Mouse (Mus musculus): Measurements from ENCODE around the gene Psg28. TPM values are rescaled to one million over a fixed set of nuclear protein-coding genes. Genes with fewer than 3 reads are reported as not detected.
"Not testable (repeated sequence)": the region's sequence is repeated elsewhere in the genome, so short reads cannot be mapped to it uniquely, and the experiment has no call there.

Psg28 gene
- polyA plus RNA-seq (2012; ENCODE audit: insufficient read depth, insufficient read length, missing spikeins) = 0.41 TPM in 1 of 2 replicates, not detected in the other

DNA sequence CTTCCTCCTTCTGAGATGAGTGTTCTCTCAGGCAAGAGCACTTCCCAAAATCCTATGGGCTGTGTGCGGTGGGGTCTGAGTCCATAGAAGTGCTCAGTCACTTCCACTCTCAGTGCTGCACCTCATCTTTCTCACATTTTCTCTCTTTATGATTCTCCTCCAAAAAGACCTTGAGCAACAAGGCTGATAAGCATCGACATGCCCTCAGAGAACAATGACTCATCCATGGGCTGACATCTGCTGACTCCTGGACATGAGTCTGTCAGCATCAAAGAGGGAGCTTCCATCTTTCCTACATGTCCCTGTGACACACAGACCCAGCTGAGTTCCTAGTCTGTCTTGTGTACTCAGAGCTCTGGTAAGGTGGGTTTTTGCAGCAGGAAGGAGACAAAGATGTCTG is at the start of gene Psg28:
TSS of gene Psg28 (minus strand) at position 101 of the 400 bp plus-strand sequence.
- not testable (repeated sequence) for H3K4me3 ChIP-seq (ENCODE audit: insufficient read depth, low read length); H3K4me1 ChIP-seq (ENCODE audit: control insufficient read depth, insufficient read depth, low read length); H3K27ac ChIP-seq (ENCODE audit: insufficient read depth, low read depth, low read length)

DNA sequence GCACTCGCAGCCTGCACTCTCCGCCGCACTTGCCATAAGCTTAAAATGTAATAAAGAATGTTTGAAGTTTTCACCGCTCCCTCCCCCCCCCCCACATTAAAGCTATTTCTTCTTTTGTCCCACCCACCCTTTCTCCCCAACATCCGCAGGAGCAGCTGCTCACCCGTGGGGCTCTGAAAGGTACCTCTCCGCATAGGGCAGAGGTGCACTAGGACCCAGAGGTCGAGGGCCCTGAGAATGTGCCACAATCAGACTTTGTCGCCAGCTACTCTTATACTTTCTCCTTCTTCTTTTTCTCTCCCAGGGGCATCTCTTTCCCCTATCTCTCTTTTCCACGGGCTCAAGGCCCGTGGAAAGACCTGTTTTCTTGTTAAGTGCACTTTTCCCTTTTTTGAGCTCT is 28.4 kb downstream of the Psg28 start:
- no peak overlapping the region for H3K27ac ChIP-seq (ENCODE audit: insufficient read depth, low read depth, low read length)
- TF ChIP-seq POLR2A (IDR thresholded peaks at IDR 0.05; ENCODE audit: borderline replicate concordance, low read depth, low read length) = no peak
- no peak for TF ChIP-seq CTCF (IDR thresholded peaks at IDR 0.05; ENCODE audit: low read depth, low read length)
- no peaks in the 10 kb centered on the region for H3K4me1 ChIP-seq (ENCODE audit: control insufficient read depth, insufficient read depth, low read length)
- no peak overlapping the region for H3K4me3 ChIP-seq (ENCODE audit: insufficient read depth, low read length)

DNA sequence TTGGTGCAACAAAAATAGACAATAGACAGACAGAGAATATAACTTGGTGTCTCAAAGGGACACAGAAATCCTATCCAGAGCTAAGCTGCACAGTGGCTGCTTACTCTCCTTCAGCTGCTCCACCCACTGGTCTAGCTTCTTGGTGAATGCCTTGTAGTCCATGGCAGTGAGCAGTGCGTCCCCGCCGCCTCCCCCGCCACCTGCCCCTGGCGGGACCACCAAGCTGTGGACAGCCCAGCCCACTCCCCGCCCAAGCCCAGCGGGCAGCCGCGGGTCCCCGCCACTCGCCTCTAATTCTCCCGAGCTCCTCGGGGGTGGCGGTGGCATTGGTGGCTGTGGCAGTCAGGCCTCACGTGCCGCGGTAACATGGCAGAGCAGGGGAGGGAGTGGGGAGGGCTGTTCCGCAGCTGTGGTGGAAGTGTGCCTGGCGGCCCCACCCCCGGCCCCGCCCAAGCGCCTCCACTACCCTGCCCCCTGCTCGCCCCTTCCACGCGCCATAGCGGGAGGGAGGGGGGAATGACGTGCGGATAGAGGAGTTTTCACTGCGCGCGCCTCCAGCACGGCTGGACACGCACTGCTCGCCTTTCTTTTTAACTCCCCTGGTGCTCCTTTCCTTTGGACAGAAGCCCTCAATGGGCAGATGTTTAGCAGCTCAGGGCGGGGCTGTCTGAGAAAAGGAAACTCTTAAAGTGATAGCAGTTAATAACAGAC is 29.2 kb downstream of the Psg28 start:
- no peaks in the 10 kb centered on the region for H3K4me1 ChIP-seq (ENCODE audit: control insufficient read depth, insufficient read depth, low read length)
- no peak for TF ChIP-seq POLR2A (IDR thresholded peaks at IDR 0.05; ENCODE audit: borderline replicate concordance, low read depth, low read length)
- TF ChIP-seq CTCF (IDR thresholded peaks at IDR 0.05; ENCODE audit: low read depth, low read length) = no peak
- H3K27ac ChIP-seq (ENCODE audit: insufficient read depth, low read depth, low read length) = no peak overlapping the region
- no peak overlapping the region for H3K4me3 ChIP-seq (ENCODE audit: insufficient read depth, low read length)

DNA sequence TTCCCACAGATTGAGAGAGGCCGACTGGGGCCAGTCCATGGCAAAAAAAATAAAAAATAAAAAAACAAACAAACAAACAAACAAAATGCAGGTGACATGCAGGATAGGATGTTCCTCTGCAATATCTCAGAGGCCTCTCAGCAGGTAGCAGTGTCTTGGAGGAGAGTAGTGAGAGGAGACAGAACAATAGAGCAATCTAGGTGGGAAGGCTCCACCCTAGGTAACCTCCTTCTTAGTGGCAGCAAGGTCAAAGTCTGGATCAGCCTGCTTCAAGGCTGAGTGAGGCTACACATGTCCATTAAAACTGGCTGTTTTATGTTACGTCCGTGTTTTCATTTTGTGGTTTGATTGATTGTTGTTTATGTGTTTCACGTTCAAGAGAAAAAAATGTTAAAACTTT is 40.4 kb downstream of the Psg28 start:
- H3K27ac ChIP-seq (ENCODE audit: insufficient read depth, low read depth, low read length); H3K4me1 ChIP-seq (ENCODE audit: control insufficient read depth, insufficient read depth, low read length); H3K4me3 ChIP-seq (ENCODE audit: insufficient read depth, low read length): not testable (repeated sequence)

DNA sequence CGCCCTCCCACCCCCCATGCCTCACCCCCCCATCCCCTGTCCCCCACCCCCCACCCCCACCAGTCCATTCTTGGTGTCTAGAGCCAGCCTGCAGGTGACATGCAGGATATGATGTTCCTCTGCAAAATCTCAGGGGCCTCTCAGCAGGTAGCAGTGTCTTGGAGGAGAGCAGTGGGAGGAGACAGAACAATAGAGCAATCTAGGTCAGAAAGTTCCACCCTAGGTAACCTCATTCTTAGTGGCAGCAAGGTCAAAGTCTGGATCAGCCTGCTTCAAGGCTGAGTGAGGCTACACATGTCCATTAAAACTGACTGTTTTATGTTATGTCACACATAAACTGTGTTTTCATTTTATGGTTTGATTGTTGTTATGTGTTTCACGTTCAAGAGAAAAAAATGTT is 53.5 kb downstream of the Psg28 start:
- Histone ChIP-seq H3K27ac (ENCODE audit: insufficient read depth, low read depth, low read length) (no peak overlapping the region), H3K4me3 (ENCODE audit: insufficient read depth, low read length) (no peak overlapping the region), H3K4me1 (ENCODE audit: control insufficient read depth, insufficient read depth, low read length) (no peaks in the 10 kb centered on the region)
- TF ChIP-seq POLR2A (IDR thresholded peaks at IDR 0.05; ENCODE audit: borderline replicate concordance, low read depth, low read length) (no peak), CTCF (IDR thresholded peaks at IDR 0.05; ENCODE audit: low read depth, low read length) (no peak)

Other genes with a start within 250 kb of the Psg28 start
- gene Mill1, start 186.7 kb downstream of the Psg28 start, polyA plus RNA-seq (2012; ENCODE audit: insufficient read depth, insufficient read length, missing spikeins) = not detected in 2 replicates
- gene Psg18, start 77.0 kb downstream of the Psg28 start, polyA plus RNA-seq (2012; ENCODE audit: insufficient read depth, insufficient read length, missing spikeins) = not detected in 2 replicates
- not detected in 2 replicates for gene Psg26, start 52.1 kb upstream of the Psg28 start, polyA plus RNA-seq (2012; ENCODE audit: insufficient read depth, insufficient read length, missing spikeins)
- gene Psg25, start 100.2 kb upstream of the Psg28 start, polyA plus RNA-seq (2012; ENCODE audit: insufficient read depth, insufficient read length, missing spikeins) = not detected in 2 replicates
- not detected in 2 replicates for gene Psg27, start 135.3 kb upstream of the Psg28 start, polyA plus RNA-seq (2012; ENCODE audit: insufficient read depth, insufficient read length, missing spikeins)
- gene Psg23, start 184.5 kb upstream of the Psg28 start, polyA plus RNA-seq (2012; ENCODE audit: insufficient read depth, insufficient read length, missing spikeins) = not detected in 2 replicates
- not detected in 2 replicates for gene Psg21, start 224.7 kb upstream of the Psg28 start, polyA plus RNA-seq (2012; ENCODE audit: insufficient read depth, insufficient read length, missing spikeins)

All from bone marrow macrophage, adult 2 months (primary cell).